Mouse (Mus musculus): ENCODE data around the gene Tmod2. TPM values are rescaled to one million over a fixed set of nuclear protein-coding genes. Genes with fewer than 3 reads are reported as not detected.

Tmod2 gene
- polyA plus RNA-seq, 1 experiment from 2014 or later: 5.8 TPM

GRCm38 (mm10) chr9:75616560-75616959 lies 5.4 kb upstream of the Tmod2 start:
- H3K27ac ChIP-seq (ENCODE audit: low read length): no peak overlapping the region
- H3K9me3 ChIP-seq (replicated peaks; ENCODE audit: control insufficient read depth, low read length): no peaks in the 10 kb centered on the region
- no peak overlapping the region for H3K4me3 ChIP-seq (ENCODE audit: low read length)
- H3K9ac ChIP-seq (ENCODE audit: low read length): no peak overlapping the region
- H3K4me2 ChIP-seq (ENCODE audit: low read depth, low read length): no peak overlapping the region
- no peak for ATAC-seq (replicated peaks; ENCODE audit: extremely low read depth, insufficient read depth, low FRiP score)
- 66% methylated on average over 3 of the region's 3 CpGs for WGBS
- 0 out of 2 replicates have a peak, but pooled peaks cover 3% of the 10 kb centered on the region for H3K27me3 ChIP-seq (ENCODE audit: control insufficient read depth, insufficient read depth, low read length)
- no peaks in the 10 kb centered on the region for H3K4me1 ChIP-seq (ENCODE audit: control insufficient read depth, insufficient read depth, low read length)
- H3K36me3 ChIP-seq (ENCODE audit: control insufficient read depth, insufficient read depth): no peaks in the 10 kb centered on the region

GRCm38 (mm10) chr9:75609965-75610364 lies 1.2 kb downstream of the Tmod2 start:
- Histone ChIP-seq H3K36me3 (ENCODE audit: control insufficient read depth, insufficient read depth) (no peaks in the 10 kb centered on the region), H3K4me1 (ENCODE audit: control insufficient read depth, insufficient read depth, low read length) (no peaks in the 10 kb centered on the region), H3K27me3 (ENCODE audit: control insufficient read depth, insufficient read depth, low read length) (peaks cover 5% of the 10 kb centered on the region; the same call in 1 of the 2 replicates), H3K4me3 (ENCODE audit: low read length) (peak overlapping the region; percentile 74; the same call in 1 of the 2 replicates), H3K9ac (ENCODE audit: low read length) (no peak overlapping the region), H3K27ac (ENCODE audit: low read length) (no peak overlapping the region), H3K4me2 (ENCODE audit: low read depth, low read length) (peak overlapping the region; percentile 96), H3K9me3 (replicated peaks; ENCODE audit: control insufficient read depth, low read length) (no peaks in the 10 kb centered on the region)
- 23% methylated on average over 16 of the region's 16 CpGs for WGBS
- ATAC-seq (replicated peaks; ENCODE audit: extremely low read depth, insufficient read depth, low FRiP score): no peak

GRCm38 (mm10) chr9:75609505-75609904 lies 1.6 kb downstream of the Tmod2 start:
- 50% methylated on average over 1 of the region's 1 CpGs for WGBS
- no peak overlapping the region for H3K4me3 ChIP-seq (ENCODE audit: low read length)
- no peak overlapping the region for H3K27ac ChIP-seq (ENCODE audit: low read length)
- H3K4me2 ChIP-seq (ENCODE audit: low read depth, low read length): no peak overlapping the region
- no peaks in the 10 kb centered on the region for H3K4me1 ChIP-seq (ENCODE audit: control insufficient read depth, insufficient read depth, low read length)
- H3K9me3 ChIP-seq (replicated peaks; ENCODE audit: control insufficient read depth, low read length): no peaks in the 10 kb centered on the region
- no peak overlapping the region for H3K9ac ChIP-seq (ENCODE audit: low read length)
- no peaks in the 10 kb centered on the region for H3K36me3 ChIP-seq (ENCODE audit: control insufficient read depth, insufficient read depth)
- ATAC-seq (replicated peaks; ENCODE audit: extremely low read depth, insufficient read depth, low FRiP score): no peak
- peaks cover 5% of the 10 kb centered on the region; the same call in 1 of the 2 replicates for H3K27me3 ChIP-seq (ENCODE audit: control insufficient read depth, insufficient read depth, low read length)

- WGBS: 83% methylated on average over 4 of the region's 4 CpGs
- Histone ChIP-seq H3K4me1 (ENCODE audit: control insufficient read depth, insufficient read depth, low read length) (no peaks in the 10 kb centered on the region), H3K27me3 (ENCODE audit: control insufficient read depth, insufficient read depth, low read length) (peaks cover 5% of the 10 kb centered on the region; the same call in 1 of the 2 replicates), H3K9ac (ENCODE audit: low read length) (no peak overlapping the region), H3K27ac (ENCODE audit: low read length) (no peak overlapping the region), H3K4me2 (ENCODE audit: low read depth, low read length) (no peak overlapping the region), H3K9me3 (replicated peaks; ENCODE audit: control insufficient read depth, low read length) (no peaks in the 10 kb centered on the region), H3K36me3 (ENCODE audit: control insufficient read depth, insufficient read depth) (no peaks in the 10 kb centered on the region), H3K4me3 (ENCODE audit: low read length) (no peak overlapping the region)
- no peak for ATAC-seq (replicated peaks; ENCODE audit: extremely low read depth, insufficient read depth, low FRiP score)
Observed at GRCm38 (mm10) chr9:75607496-75607895, 3.6 kb downstream of the Tmod2 start.

DNA sequence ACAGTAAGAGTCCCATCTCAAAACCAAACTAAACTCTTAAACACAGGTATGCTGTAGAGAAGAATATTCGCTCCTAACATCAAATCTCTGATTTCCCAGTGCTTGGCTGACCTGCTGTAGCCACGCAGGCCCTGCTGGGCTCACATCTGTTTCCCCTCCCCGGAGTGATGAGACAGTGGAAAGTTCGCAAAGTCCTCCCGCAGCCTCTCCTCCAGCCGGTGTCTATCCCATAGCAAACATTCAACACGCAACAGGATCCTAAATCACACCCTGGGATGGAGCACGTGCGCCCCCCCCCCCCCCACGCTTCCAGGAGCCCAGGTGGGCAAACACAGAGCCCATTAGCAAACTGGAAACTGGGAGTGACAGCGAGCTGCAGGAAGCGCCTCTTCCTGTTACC lies 9.6 kb downstream of the Tmod2 start:
- WGBS: 38% methylated on average over 12 of the region's 12 CpGs
- peak overlapping the region; percentile 36; the same call in 1 of the 2 replicates for H3K4me2 ChIP-seq (ENCODE audit: low read depth, low read length)
- no peaks in the 10 kb centered on the region for H3K36me3 ChIP-seq (ENCODE audit: control insufficient read depth, insufficient read depth)
- H3K9ac ChIP-seq (ENCODE audit: low read length): no peak overlapping the region
- 0 out of 2 replicates have a peak overlapping the region, but pooled peaks have one; percentile 11 for H3K27ac ChIP-seq (ENCODE audit: low read length)
- ATAC-seq (replicated peaks; ENCODE audit: extremely low read depth, insufficient read depth, low FRiP score): 0 out of 2 replicates have a peak, but pooled peaks have one; percentile 32
- no peak overlapping the region for H3K4me3 ChIP-seq (ENCODE audit: low read length)
- peaks cover 12% of the 10 kb centered on the region; the same call in 1 of the 2 replicates for H3K4me1 ChIP-seq (ENCODE audit: control insufficient read depth, insufficient read depth, low read length)
- H3K9me3 ChIP-seq (replicated peaks; ENCODE audit: control insufficient read depth, low read length): no peaks in the 10 kb centered on the region
- H3K27me3 ChIP-seq (ENCODE audit: control insufficient read depth, insufficient read depth, low read length): no peaks in the 10 kb centered on the region

- no peak overlapping the region for H3K27ac ChIP-seq (ENCODE audit: low read length)
- no peak overlapping the region for H3K4me2 ChIP-seq (ENCODE audit: low read depth, low read length)
- WGBS: 66% methylated on average over 7 of the region's 7 CpGs
- H3K9ac ChIP-seq (ENCODE audit: low read length): no peak overlapping the region
- ATAC-seq (replicated peaks; ENCODE audit: extremely low read depth, insufficient read depth, low FRiP score): no peak
- peaks cover 12% of the 10 kb centered on the region; the same call in 1 of the 2 replicates for H3K4me1 ChIP-seq (ENCODE audit: control insufficient read depth, insufficient read depth, low read length)
- no peaks in the 10 kb centered on the region for H3K9me3 ChIP-seq (replicated peaks; ENCODE audit: control insufficient read depth, low read length)
- no peak overlapping the region for H3K4me3 ChIP-seq (ENCODE audit: low read length)
- no peaks in the 10 kb centered on the region for H3K27me3 ChIP-seq (ENCODE audit: control insufficient read depth, insufficient read depth, low read length)
- no peaks in the 10 kb centered on the region for H3K36me3 ChIP-seq (ENCODE audit: control insufficient read depth, insufficient read depth)
Observed at GRCm38 (mm10) chr9:75600166-75600934, 10.8 kb downstream of the Tmod2 start.

- ATAC-seq (replicated peaks; ENCODE audit: extremely low read depth, insufficient read depth, low FRiP score): no peak; the same call in 1 of the 2 replicates
- H3K27me3 ChIP-seq (ENCODE audit: control insufficient read depth, insufficient read depth, low read length): no peaks in the 10 kb centered on the region
- H3K4me2 ChIP-seq (ENCODE audit: low read depth, low read length): no peak overlapping the region
- WGBS: 35% methylated on average over 5 of the region's 5 CpGs
- H3K9me3 ChIP-seq (replicated peaks; ENCODE audit: control insufficient read depth, low read length): no peaks in the 10 kb centered on the region
- H3K9ac ChIP-seq (ENCODE audit: low read length): no peak overlapping the region
- no peak overlapping the region for H3K27ac ChIP-seq (ENCODE audit: low read length)
- H3K4me1 ChIP-seq (ENCODE audit: control insufficient read depth, insufficient read depth, low read length): peaks cover 12% of the 10 kb centered on the region; the same call in 1 of the 2 replicates
- no peaks in the 10 kb centered on the region for H3K36me3 ChIP-seq (ENCODE audit: control insufficient read depth, insufficient read depth)
- no peak overlapping the region for H3K4me3 ChIP-seq (ENCODE audit: low read length)
Observed at GRCm38 (mm10) chr9:75599191-75599841, 11.8 kb downstream of the Tmod2 start.

DNA sequence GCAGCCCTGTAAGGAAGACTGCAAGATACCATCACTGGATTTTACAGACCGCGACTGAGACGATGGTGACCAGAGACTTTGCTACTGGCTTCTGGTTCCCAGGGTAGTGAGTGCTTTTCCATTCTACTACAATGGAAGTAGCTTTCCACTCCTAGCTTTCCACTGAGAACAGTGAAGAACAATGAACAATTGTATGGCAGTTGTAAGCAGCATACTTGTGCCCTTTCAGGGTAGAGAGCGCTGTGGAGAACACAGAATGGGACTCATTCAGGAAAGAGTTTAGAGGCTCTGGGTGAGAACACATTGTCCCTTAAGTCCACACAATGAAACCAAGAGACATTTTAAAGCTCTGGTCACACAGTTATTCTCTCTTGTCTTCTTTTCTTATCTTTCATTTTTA lies 13.5 kb downstream of the Tmod2 start:
- H3K27ac ChIP-seq (ENCODE audit: low read length): no peak overlapping the region
- ATAC-seq (replicated peaks; ENCODE audit: extremely low read depth, insufficient read depth, low FRiP score): no peak
- WGBS: 81% methylated on average over 4 of the region's 4 CpGs
- no peak overlapping the region for H3K9ac ChIP-seq (ENCODE audit: low read length)
- H3K4me3 ChIP-seq (ENCODE audit: low read length): no peak overlapping the region
- no peaks in the 10 kb centered on the region for H3K9me3 ChIP-seq (replicated peaks; ENCODE audit: control insufficient read depth, low read length)
- H3K27me3 ChIP-seq (ENCODE audit: control insufficient read depth, insufficient read depth, low read length): no peaks in the 10 kb centered on the region
- peaks cover 12% of the 10 kb centered on the region; the same call in 1 of the 2 replicates for H3K4me1 ChIP-seq (ENCODE audit: control insufficient read depth, insufficient read depth, low read length)
- no peaks in the 10 kb centered on the region for H3K36me3 ChIP-seq (ENCODE audit: control insufficient read depth, insufficient read depth)
- no peak overlapping the region for H3K4me2 ChIP-seq (ENCODE audit: low read depth, low read length)

- no peaks in the 10 kb centered on the region for H3K27me3 ChIP-seq (ENCODE audit: control insufficient read depth, insufficient read depth, low read length)
- H3K4me1 ChIP-seq (ENCODE audit: control insufficient read depth, insufficient read depth, low read length): peaks cover 12% of the 10 kb centered on the region; the same call in 1 of the 2 replicates
- no peaks in the 10 kb centered on the region for H3K9me3 ChIP-seq (replicated peaks; ENCODE audit: control insufficient read depth, low read length)
- no peak for ATAC-seq (replicated peaks; ENCODE audit: extremely low read depth, insufficient read depth, low FRiP score)
- H3K27ac ChIP-seq (ENCODE audit: low read length): no peak overlapping the region
- H3K36me3 ChIP-seq (ENCODE audit: control insufficient read depth, insufficient read depth): no peaks in the 10 kb centered on the region
- WGBS: 87% methylated on average over 13 of the region's 13 CpGs
- no peak overlapping the region for H3K9ac ChIP-seq (ENCODE audit: low read length)
- H3K4me2 ChIP-seq (ENCODE audit: low read depth, low read length): no peak overlapping the region
- H3K4me3 ChIP-seq (ENCODE audit: low read length): no peak overlapping the region
Observed at GRCm38 (mm10) chr9:75597036-75597435, 14.1 kb downstream of the Tmod2 start.
